Mouse (Mus musculus) gastrocnemius, adult 18-20 months (tissue): ENCODE results near the gene Zmynd8. TPM values are rescaled to one million over a fixed set of nuclear protein-coding genes. Genes with fewer than 3 reads are reported as not detected.

ENCODE experiments used
- DNase-seq: peaks from one replicate; pipeline ENCODE4 v3.0.0; 2021; ENCODE audit warnings: low spot score
- microRNA-seq: library from miRNA; unstranded; fragments of <30 nt; microRNA quantifications from one replicate; pipeline ENCODE4 v1.2.0, GENCODE M21; 2021
- total RNA-seq, 2 experiments: library from RNA; stranded (reverse); gene quantifications; 2 replicates each; pipeline ENCODE4 v1.2.3; 2021

Gene Zmynd8
- total RNA-seq, 2 experiments from 2014 or later: 16.4 to 17.2 TPM

DNA sequence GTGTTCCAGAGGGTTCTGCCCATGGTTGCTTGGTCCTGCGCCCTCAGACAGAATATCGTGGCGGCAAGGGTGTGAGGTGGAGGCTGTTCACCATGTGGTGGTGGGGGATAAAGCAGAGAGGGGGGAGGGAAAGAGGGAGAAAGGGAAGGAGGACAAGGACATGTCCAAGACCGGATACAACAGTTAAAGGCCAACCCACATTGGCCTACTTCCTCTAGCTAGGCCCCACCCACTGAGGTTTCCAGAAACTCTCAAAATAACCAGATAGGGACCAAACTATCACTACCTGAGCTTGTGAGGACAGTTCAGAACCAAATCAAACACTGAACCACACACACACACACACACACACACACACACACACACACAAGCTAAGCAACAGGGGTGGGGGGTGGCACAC lies 146.1 kb downstream of the Zmynd8 start:
- DNase-seq: no peak

DNA sequence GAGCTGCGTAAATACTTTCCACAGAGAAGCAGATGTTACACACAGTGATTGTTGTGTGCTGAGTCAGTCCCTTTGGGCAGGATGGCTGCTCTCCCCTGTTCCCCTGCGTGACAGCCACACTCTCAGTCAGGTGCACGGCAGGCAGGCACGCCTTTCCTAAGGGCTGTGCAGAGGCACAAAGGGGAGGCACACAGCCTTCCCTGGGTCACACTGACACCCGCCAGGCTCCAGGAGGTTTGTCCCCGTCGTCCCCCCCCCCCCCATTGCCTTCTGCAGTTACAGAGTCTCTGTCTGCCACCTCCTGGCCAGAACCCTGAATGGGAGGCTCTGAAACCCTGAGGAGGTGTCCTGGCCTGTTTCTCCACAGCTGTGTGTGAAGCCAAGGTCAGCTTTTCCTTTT lies 147.7 kb downstream of the Zmynd8 start:
- peak; percentile 47 for DNase-seq

DNA sequence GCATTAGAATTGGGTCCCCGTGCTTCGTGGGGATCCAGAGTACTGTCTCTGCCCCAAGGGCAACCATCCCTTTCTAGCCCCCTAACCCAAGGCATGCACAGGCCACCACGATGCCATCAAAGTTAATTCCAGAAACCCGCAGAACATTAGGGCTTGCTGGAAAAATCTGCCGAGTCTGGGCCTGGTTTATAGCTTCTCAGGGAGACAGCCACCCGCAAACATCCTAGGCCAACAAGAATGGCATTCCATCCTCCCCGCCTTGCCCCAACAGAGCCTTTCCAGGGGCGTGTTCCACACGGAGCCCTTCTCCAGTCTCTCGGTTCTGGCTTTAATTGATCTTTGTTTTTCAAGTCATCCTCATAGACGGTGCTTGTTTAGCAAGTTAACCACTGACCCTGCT lies 150.4 kb downstream of the Zmynd8 start:
- DNase-seq: no peak

DNA sequence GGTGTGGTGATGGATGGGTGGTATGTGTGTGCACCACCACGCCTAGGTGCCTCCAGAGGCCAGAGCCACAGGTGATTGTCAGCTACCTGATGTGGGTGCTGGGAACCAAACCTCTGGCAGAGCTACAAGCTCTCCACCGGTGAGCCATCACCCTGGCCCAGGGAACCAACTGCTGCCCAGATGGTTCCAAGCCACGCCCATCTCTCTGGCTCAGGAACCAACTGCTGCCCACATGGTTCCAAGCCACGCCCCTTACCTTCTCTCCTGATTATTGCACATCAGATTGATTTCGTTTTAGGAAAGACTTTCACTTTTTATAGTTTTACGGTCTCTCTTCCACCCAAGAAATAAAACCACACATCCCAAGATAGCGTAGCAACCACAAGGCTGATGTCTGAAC lies 150.8 kb downstream of the Zmynd8 start:
- no peak for DNase-seq

DNA sequence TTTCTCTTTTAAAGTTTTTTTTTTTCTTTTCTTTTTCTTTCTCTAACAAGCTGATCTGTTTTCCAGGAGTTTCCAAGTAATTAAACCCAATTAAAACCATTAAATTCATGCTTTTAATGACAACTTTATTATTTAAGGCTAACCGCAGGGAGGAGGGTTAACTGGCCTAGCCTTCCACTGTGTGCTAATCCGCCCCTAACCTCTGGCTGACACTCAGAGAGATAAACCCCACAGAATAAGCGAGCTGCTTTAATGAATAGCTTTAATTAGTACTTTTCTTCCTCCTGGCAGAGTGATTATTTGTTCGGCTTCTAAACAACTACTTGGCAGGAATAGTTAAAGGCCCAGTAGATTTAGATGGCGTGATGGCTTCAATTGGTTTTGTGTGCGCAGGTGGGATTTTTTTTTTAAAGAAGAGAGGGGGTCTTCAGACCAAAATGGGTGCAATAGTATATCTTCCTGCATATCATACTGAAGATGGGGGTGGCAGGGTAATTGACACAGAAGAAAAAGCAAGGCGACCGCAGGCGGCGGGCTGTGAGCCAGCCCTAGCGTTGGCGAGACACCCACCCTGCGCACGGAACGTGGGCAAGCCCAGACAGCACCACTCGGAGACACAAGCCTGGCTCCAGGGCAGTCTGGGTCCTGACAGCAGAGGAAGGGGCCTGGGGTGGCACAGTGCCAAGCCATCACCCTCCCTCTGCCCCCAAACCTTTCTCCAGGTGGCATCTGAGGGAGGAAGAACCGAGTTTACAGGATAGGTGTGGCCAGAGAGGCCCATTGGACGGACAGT lies 153.3 kb downstream of the Zmynd8 start:
- DNase-seq: no peak

DNA sequence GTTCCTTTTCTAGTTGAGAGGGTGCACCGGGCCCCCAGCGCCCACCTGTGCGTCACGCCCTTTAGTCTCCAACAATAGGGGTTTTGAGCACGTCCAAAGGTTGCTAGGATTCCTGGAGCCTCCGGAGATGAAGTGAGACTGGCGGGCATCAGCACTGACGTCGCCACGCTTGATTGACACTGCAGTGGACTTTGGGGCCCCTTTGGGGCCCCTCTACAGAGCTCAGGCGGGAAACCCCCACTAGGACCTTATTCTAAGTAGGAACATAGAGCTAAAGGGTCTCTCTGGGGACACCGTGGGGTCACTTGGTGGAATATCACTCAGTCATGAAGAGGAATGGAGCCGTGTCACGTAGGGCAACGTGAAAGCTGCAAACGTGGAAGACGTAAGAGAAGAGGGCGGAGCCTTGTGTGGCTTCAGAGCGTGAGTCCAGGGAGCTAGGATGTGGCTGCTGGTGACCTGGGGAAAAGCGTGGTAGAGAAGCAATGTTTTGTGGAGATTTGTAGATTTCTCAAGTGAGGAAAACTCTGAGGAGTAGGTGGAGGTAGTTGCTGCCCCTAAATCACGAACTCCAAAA lies 156.5 kb downstream of the Zmynd8 start:
- no peak for DNase-seq

DNA sequence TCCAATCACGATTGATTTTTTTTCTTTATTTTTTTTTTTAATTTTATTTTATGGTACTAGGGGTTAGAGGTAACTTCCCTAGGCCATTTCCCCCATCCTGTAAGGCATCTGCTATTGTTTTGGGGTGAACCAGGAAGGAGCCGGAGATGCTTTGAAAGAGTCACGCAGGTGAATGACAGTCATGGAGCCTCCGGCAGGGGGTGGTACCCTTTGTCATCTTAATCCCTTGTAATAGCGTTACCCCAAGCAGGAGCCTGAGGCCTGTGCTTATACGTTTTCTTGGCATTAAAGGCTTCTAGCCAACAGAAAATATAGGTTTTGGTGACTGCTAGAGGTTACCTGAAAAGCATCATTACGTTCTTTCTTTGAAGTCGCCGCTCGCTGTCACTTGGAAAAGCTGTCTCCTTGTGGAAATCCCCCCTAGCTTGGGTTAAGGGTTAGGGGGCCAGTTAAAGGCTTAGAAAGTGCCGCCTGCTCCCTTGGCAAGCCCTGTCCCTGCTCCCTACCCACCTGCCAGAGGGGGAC lies 157.2 kb downstream of the Zmynd8 start:
- no peak for DNase-seq

DNA sequence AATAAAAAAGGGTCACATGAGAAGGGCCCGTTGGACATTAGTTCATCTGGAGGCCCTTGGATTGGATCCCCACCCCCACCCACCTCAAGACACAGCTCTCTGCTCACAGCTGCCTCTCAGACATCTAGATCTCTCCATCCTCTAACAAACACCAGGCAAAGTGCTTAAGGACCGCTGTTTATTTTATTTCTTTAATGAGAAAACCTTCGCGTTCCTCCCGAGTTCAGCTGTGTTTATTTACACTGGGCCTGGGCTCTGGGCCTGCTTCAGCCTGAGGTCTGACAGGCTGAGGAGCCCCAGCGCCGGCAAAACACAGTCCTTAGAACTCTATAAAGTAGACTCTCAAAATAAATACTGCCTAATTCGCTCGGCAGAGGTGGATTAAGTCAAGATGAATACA lies 157.8 kb downstream of the Zmynd8 start:
- no peak for DNase-seq

DNA sequence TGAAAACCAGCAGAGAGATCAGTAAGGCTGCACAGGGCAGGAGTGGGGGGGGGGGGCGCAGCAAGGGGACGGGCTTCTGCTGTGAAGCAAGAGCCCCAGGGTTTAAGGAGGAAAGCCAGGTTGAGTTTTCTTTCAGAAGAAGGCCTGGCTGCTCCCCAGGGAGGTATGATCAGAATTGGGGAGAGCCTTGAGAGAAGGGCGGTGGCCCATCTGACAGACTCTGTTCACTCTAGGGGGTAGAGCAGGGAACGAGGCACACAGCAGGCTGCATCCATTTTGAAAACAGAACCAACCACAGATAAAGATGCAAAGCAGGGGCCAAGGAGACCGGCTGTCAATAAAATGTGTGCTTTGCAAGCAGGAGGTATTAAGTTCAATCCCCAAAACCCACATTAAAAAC lies 158.4 kb downstream of the Zmynd8 start:
- DNase-seq: no peak

DNA sequence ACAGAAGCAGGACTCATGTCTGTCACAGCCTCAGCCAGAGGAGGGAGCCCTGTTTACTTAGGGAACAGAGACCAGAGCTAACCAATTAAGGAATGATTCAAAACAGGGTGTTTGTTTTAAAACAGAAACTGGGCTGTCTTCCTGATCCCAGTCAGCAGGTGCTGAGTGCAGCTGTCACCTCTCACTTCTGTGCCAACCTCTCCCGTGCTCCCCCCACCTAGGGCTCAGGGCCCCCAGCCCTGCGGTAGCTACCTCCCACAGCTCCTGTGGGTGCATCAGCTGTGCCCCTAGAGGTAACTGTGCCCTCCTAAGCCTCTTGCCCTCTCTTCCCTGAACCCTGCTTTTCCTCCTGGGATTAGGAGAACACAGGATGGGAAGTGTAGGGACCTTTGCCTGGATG lies 162.5 kb downstream of the Zmynd8 start:
- DNase-seq: no peak

Small RNAs within 50 kb of the gene (microRNA-seq; reads per million reads assigned to microRNA genes)
- gene Gm22692: not detected

Other genes with a start within 250 kb of the Zmynd8 start
- 10 to 100 TPM; 14.6 to 20.4 TPM for gene Ncoa3, start 93.6 kb upstream of the Zmynd8 start, total RNA-seq